ENCODE assay signal across 29 mouse cellular contexts in genomic region chr5:134288071-134288470, GRCm38 (mm10). TPM values are rescaled to one million over a fixed set of nuclear protein-coding genes. Genes with fewer than 3 reads are reported as not detected.
DNase-seq lines count a peak whose midpoint lies in the region; ATAC-seq and TF ChIP-seq lines count a peak whose summit lies in the region.
"Had no signal": no experiment of that assay in that cellular context is flagged by ENCODE, and none has a peak within 500 bp of the region (broad histone marks: within the 10 kb centered on the region; RNA-seq: fewer than 3 reads in every experiment).

No protein-coding gene starts in this region.

- WGBS in kidney, adult 2 months: 63% methylated on average over 3 of the region's 3 CpGs
- 80% methylated on average over 3 of the region's 3 CpGs for WGBS in kidney, postnatal 0 days
- 79% methylated on average over 3 of the region's 3 CpGs for WGBS in lung, embryonic 14.5 days
- 75% methylated on average over 3 of the region's 3 CpGs for WGBS in lung, adult 2 months

- ATAC-seq in kidney, postnatal 0 days (replicated peaks; ENCODE audit: low FRiP score, low read depth): peak; percentile 33; the same call in 1 of the 2 replicates
- no peak for ATAC-seq in lung, embryonic 14.5 days (ENCODE audit: insufficient read depth)
- ATAC-seq: activated CD4-positive, CD25-positive, alpha-beta regulatory T cell, adult 4 months; CD4-positive, CD25-positive, alpha-beta regulatory T cell, adult 4 months; forebrain, embryonic 15.5 days had no signal

- peaks cover 3% of the 10 kb centered on the region; the same call in 1 of the 2 replicates for H3K36me3 ChIP-seq in kidney, adult 2 months (ENCODE audit: control insufficient read depth, insufficient read depth, low read length)
- H3K36me3 ChIP-seq in kidney, postnatal 0 days (ENCODE audit: insufficient read depth, low read length): peaks cover 78% of the 10 kb centered on the region
- H3K36me3 ChIP-seq in lung, embryonic 14.5 days (ENCODE audit: insufficient read depth): peaks cover 100% of the 10 kb centered on the region

- no peak overlapping the region for H3K4me3 ChIP-seq in kidney, adult 2 months (ENCODE audit: insufficient read depth, low read depth, low read length)
- no peak overlapping the region for H3K4me3 ChIP-seq in kidney, postnatal 0 days (replicated peaks; ENCODE audit: low read depth, low read length)
- H3K4me3 ChIP-seq in lung, embryonic 14.5 days (ENCODE audit: low read depth, low read length): no peak overlapping the region
- no peak overlapping the region for H3K4me3 ChIP-seq in lung, adult 2 months (replicated peaks; ENCODE audit: extremely low read depth, low read depth, low read length)
- H3K4me3 ChIP-seq: embryonic facial prominence, embryonic 10.5 days; embryonic facial prominence, embryonic 13.5 days; erythroblast, embryonic 14.5 days; forebrain, embryonic 12.5 days; forebrain, embryonic 15.5 days; heart, embryonic 12.5 days; heart, embryonic 15.5 days; hindbrain, embryonic 10.5 days; hindbrain, embryonic 13.5 days had no signal

- H3K4me2 ChIP-seq in kidney, postnatal 0 days (ENCODE audit: low read length): no peak overlapping the region
- H3K4me2 ChIP-seq in lung, embryonic 14.5 days: no peak overlapping the region
- H3K4me2 ChIP-seq: embryonic facial prominence, embryonic 13.5 days; forebrain, embryonic 12.5 days; forebrain, embryonic 15.5 days; heart, embryonic 12.5 days; heart, embryonic 15.5 days; hindbrain, embryonic 13.5 days had no signal

- no peak for TF ChIP-seq POLR2A in kidney, adult 2 months (IDR thresholded peaks at IDR 0.05; ENCODE audit: low read depth, low read length)
- TF ChIP-seq POLR2A in lung, adult 2 months (IDR thresholded peaks at IDR 0.05; ENCODE audit: borderline replicate concordance, extremely low read depth, low read depth, low read length): no peak

- no peak overlapping the region for H3K9ac ChIP-seq in kidney, postnatal 0 days (ENCODE audit: low read depth, low read length)
- no peak overlapping the region for H3K9ac ChIP-seq in lung, embryonic 14.5 days
- H3K9ac ChIP-seq: embryonic facial prominence, embryonic 13.5 days; forebrain, embryonic 12.5 days; forebrain, embryonic 15.5 days; heart, embryonic 12.5 days; heart, embryonic 15.5 days; hindbrain, embryonic 13.5 days had no signal

- peaks cover 3% of the 10 kb centered on the region; the same call in 1 of the 2 replicates for H3K4me1 ChIP-seq in kidney, adult 2 months (ENCODE audit: control insufficient read depth, insufficient read depth, low read length)
- H3K4me1 ChIP-seq in kidney, postnatal 0 days (replicated peaks; ENCODE audit: insufficient read depth, low read length): no peaks in the 10 kb centered on the region
- no peaks in the 10 kb centered on the region for H3K4me1 ChIP-seq in lung, embryonic 14.5 days (ENCODE audit: insufficient read depth)
- no peaks in the 10 kb centered on the region for H3K4me1 ChIP-seq in lung, adult 2 months (ENCODE audit: control insufficient read depth, insufficient read depth, low read length)
- H3K4me1 ChIP-seq: embryonic facial prominence, embryonic 10.5 days; embryonic facial prominence, embryonic 13.5 days; forebrain, embryonic 12.5 days; forebrain, embryonic 15.5 days; heart, embryonic 15.5 days; hindbrain, embryonic 10.5 days; hindbrain, embryonic 13.5 days had no signal

- TF ChIP-seq CTCF in kidney, adult 2 months (conservative IDR thresholded peaks at IDR 0.05; ENCODE audit: insufficient read depth, insufficient read length, low read depth, low read length): no peak
- TF ChIP-seq CTCF in kidney, postnatal 0 days (IDR thresholded peaks at IDR 0.05; ENCODE audit: low read depth): no peak
- no peak for TF ChIP-seq CTCF in lung, embryonic 14.5 days (IDR thresholded peaks at IDR 0.05; ENCODE audit: low read depth)
- no peak for TF ChIP-seq CTCF in lung, adult 2 months (IDR thresholded peaks at IDR 0.05; ENCODE audit: insufficient read depth, low read length)

- H3K27me3 ChIP-seq in kidney, adult 2 months (replicated peaks; ENCODE audit: control insufficient read depth, insufficient read depth, low read length): no peaks in the 10 kb centered on the region
- no peaks in the 10 kb centered on the region for H3K27me3 ChIP-seq in kidney, postnatal 0 days (ENCODE audit: insufficient read depth, low read length)
- no peaks in the 10 kb centered on the region for H3K27me3 ChIP-seq in lung, embryonic 14.5 days (ENCODE audit: insufficient read depth, low read length)
- H3K27me3 ChIP-seq: embryonic facial prominence, embryonic 13.5 days; forebrain, embryonic 12.5 days; forebrain, embryonic 15.5 days; heart, embryonic 12.5 days; heart, embryonic 15.5 days; hindbrain, embryonic 13.5 days had no signal

- DNase-seq in kidney, adult 2 months: peak; percentile 90
- DNase-seq in kidney, postnatal 4 days: no peak
- no peak for DNase-seq in kidney, postnatal 0 days (ENCODE audit: low spot score)
- DNase-seq in kidney, postnatal 10 days: no peak
- DNase-seq in lung, embryonic 14.5 days: peak; percentile 26
- DNase-seq in lung, adult 2 months: no peak
- DNase-seq in MN1 (ENCODE audit: low spot score): no peak
- DNase-seq: adrenal gland, adult 8-10 months; adrenal gland, postnatal 25 days; cerebellum, adult 11-12 months; cerebellum, adult 8-10 months; cerebellum, postnatal 10 days; cerebellum, postnatal 36 days; embryo, embryonic 11 days; gastrocnemius, postnatal 25 days; heart, adult 18-20 months; heart, postnatal 10 days; heart, postnatal 36 days had no signal

- no peaks in the 10 kb centered on the region for H3K9me3 ChIP-seq in kidney, postnatal 0 days (replicated peaks; ENCODE audit: low read length)
- no peaks in the 10 kb centered on the region for H3K9me3 ChIP-seq in lung, embryonic 14.5 days (ENCODE audit: low read depth, low read length)
- H3K9me3 ChIP-seq: embryonic facial prominence, embryonic 10.5 days; embryonic facial prominence, embryonic 13.5 days; forebrain, embryonic 12.5 days; forebrain, embryonic 15.5 days; heart, embryonic 12.5 days; heart, embryonic 15.5 days; hindbrain, embryonic 10.5 days; hindbrain, embryonic 13.5 days had no signal

- no peak overlapping the region for H3K27ac ChIP-seq in kidney, adult 2 months (ENCODE audit: insufficient read depth, low read depth, low read length)
- 0 out of 2 replicates have a peak overlapping the region, but pooled peaks have one; percentile 1 for H3K27ac ChIP-seq in kidney, postnatal 0 days
- H3K27ac ChIP-seq in lung, embryonic 14.5 days (ENCODE audit: low read depth): no peak overlapping the region
- H3K27ac ChIP-seq: embryonic facial prominence, embryonic 10.5 days; embryonic facial prominence, embryonic 13.5 days; forebrain, embryonic 12.5 days; forebrain, embryonic 15.5 days; heart, embryonic 15.5 days; hindbrain, embryonic 10.5 days; hindbrain, embryonic 13.5 days had no signal

RNA-seq across cellular contexts. Expression of gene Gtf2i, which starts 26.5 kb away (rescaled TPM):
- 86.4 and 103 TPM in 2 replicates for polyA plus RNA-seq in kidney, adult 2 months (2012; rRNA removed)
- polyA plus RNA-seq in kidney, postnatal 0 days (2015; fragmentation: Nextera tagmentation; extraction: Ambion mirVana): 145 and 157 TPM in 2 replicates
- 183 and 185 TPM in 2 replicates for polyA plus RNA-seq in lung, embryonic 14.5 days (2014; fragmentation: Nextera tagmentation; extraction: Ambion mirVana)
- polyA plus RNA-seq in lung, adult 2 months (2012; rRNA removed): 63.8 and 79.5 TPM in 2 replicates

RNA-seq across cellular contexts. Expression of gene Ncf1, which starts 58.6 kb away (rescaled TPM):
- polyA plus RNA-seq in kidney, adult 2 months (2012; rRNA removed): 2.6 and 6.7 TPM in 2 replicates
- 2.4 and 2.9 TPM in 2 replicates for polyA plus RNA-seq in kidney, postnatal 0 days (2015; fragmentation: Nextera tagmentation; extraction: Ambion mirVana)
- polyA plus RNA-seq in lung, embryonic 14.5 days (2014; fragmentation: Nextera tagmentation; extraction: Ambion mirVana): 4.8 and 6.4 TPM in 2 replicates
- polyA plus RNA-seq in lung, adult 2 months (2012; rRNA removed): 32.0 and 37.8 TPM in 2 replicates

Comparison
In these comparisons a context has a peak if more than half of its experiments do, and no peak if none do; other contexts are left out.
1. DNase-seq: peak in kidney, adult 2 months (single experiment) and lung, embryonic 14.5 days (single experiment); none in kidney, postnatal 4 days (0 of 2), kidney, postnatal 0 days (single experiment), kidney, postnatal 10 days (single experiment), lung, adult 2 months (single experiment) and MN1 (single experiment).